Mouse (Mus musculus) heart, embryonic 11.5 days (tissue): ENCODE measurements around the gene Add3. TPM values are rescaled to one million over a fixed set of nuclear protein-coding genes. Genes with fewer than 3 reads are reported as not detected.

Experiments used
- ATAC-seq: fragments of 200-750 bp; cut with Nextera tagmentation; replicated peaks from 2 replicates; pipeline ENCODE4 v1.8.0; 2017; ENCODE audit warnings: moderate library complexity; ENCODE audit not compliant: insufficient number of reproducible peaks, low FRiP score, low TSS enrichment
- H3K27ac ChIP-seq: fragments of 300-500 bp; sonication (generic); 2 replicates; pipeline ENCODE4 v1.5.1; 2014; ENCODE audit warnings: mild to moderate bottlenecking, low read depth, low read length
- H3K27me3 ChIP-seq: fragments of 300-500 bp; sonication (generic); 2 replicates; pipeline ENCODE4 v1.6.1; 2014; ENCODE audit warnings: mild to moderate bottlenecking, low read length, mixed read lengths; ENCODE audit not compliant: control insufficient read depth, insufficient read depth
- H3K36me3 ChIP-seq: fragments of 300-500 bp; sonication (generic); 2 replicates; pipeline ENCODE4 v1.6.1; 2014; ENCODE audit warnings: mild to moderate bottlenecking, low read length, moderate library complexity, mixed read lengths; ENCODE audit not compliant: control insufficient read depth, insufficient read depth
- H3K4me1 ChIP-seq: fragments of 300-500 bp; sonication (generic); 2 replicates; pipeline ENCODE4 v1.6.1; 2014; ENCODE audit warnings: low read length; ENCODE audit not compliant: control insufficient read depth, insufficient read depth
- H3K4me2 ChIP-seq: fragments of 300-500 bp; sonication (generic); 2 replicates; pipeline ENCODE4 v1.6.1; 2014; ENCODE audit warnings: mild to moderate bottlenecking, moderate library complexity
- H3K4me3 ChIP-seq: fragments of 300-500 bp; sonication (generic); 2 replicates; pipeline ENCODE4 v1.5.1; 2014; ENCODE audit warnings: low read depth, low read length
- H3K9ac ChIP-seq: fragments of 300-500 bp; sonication (generic); 2 replicates; pipeline ENCODE4 v1.6.1; 2014; ENCODE audit warnings: mild to moderate bottlenecking, low read depth, low read length, moderate library complexity
- H3K9me3 ChIP-seq: fragments of 300-500 bp; sonication (generic); replicated peaks from 2 replicates; pipeline ENCODE4 v1.6.1; 2016; ENCODE audit warnings: low read length; ENCODE audit not compliant: control insufficient read depth
- WGBS: fragments of 180-500 bp; shearing (Covaris S2); extraction: QIAGEN DNeasy Blood & Tissue Kit; methylation state at CpG from one replicate; pipeline ENCODE4 v1.1.7; 2014; ENCODE audit not compliant: insufficient replicate concordance; 5-methylcytosine and 5-hydroxymethylcytosine counted together
- polyA plus RNA-seq: library from polyadenylated mRNA; unstranded; fragments of >200 nt; fragmentation: Nextera tagmentation; extraction: Ambion mirVana; gene quantifications from 2 replicates; pipeline ENCODE4 v1.2.1, GENCODE M21; 2014

Gene Add3
- polyA plus RNA-seq, 1 experiment from 2014 or later = 133 TPM

DNA sequence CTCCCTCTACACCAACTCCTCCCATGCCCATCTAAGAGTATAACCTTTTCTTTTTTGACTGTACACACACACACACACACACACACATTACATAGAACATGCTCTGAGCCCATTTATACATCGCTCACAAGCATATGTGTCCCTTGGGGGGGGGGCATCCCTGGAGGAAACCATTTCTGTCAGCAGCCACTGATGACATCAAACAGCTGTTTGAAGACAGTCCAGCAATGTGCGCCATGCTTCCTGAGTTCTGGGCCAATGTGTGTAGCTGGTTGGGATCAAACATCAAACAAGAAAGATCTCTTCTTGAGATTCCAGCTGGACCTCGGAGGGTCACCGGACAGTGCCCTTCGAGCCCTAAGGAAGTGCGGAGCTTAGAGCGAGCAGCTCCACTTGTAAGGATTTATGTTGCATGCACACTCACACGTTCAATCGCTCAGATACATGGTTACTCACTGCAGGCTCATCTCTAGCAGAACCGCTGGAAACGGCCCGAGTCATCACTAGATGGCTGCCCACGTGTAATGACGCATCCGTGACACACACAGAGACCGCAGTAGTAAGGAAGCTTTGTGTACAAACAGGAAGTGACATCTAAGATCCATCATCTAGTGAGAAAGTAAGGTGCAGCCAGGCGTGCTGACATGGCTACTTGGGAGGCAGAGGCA, 132.9 kb downstream of the Add3 start:
- 84% methylated on average over 17 of the region's 17 CpGs for WGBS
- Histone ChIP-seq H3K27me3 (no peaks in the 10 kb centered on the region), H3K36me3 (no peaks in the 10 kb centered on the region), H3K27ac (no peak overlapping the region), H3K9ac (no peak overlapping the region), H3K4me1 (peaks cover 14% of the 10 kb centered on the region; the same call in 1 of the 2 replicates), H3K4me3 (no peak overlapping the region), H3K9me3 (no peaks in the 10 kb centered on the region), H3K4me2 (no peak overlapping the region)
- ATAC-seq = no peak

- Histone ChIP-seq H3K27me3 (no peaks in the 10 kb centered on the region), H3K4me1 (peaks cover 20% of the 10 kb centered on the region; the same call in 1 of the 2 replicates), H3K9me3 (no peaks in the 10 kb centered on the region), H3K4me3 (no peak overlapping the region), H3K9ac (no peak overlapping the region), H3K36me3 (no peaks in the 10 kb centered on the region), H3K27ac (no peak overlapping the region), H3K4me2 (no peak overlapping the region)
- no peak for ATAC-seq
- 85% methylated on average over 23 of the region's 23 CpGs for WGBS
Observed at GRCm38 (mm10) chr19:53273781-53274428, 133.7 kb downstream of the Add3 start.

DNA sequence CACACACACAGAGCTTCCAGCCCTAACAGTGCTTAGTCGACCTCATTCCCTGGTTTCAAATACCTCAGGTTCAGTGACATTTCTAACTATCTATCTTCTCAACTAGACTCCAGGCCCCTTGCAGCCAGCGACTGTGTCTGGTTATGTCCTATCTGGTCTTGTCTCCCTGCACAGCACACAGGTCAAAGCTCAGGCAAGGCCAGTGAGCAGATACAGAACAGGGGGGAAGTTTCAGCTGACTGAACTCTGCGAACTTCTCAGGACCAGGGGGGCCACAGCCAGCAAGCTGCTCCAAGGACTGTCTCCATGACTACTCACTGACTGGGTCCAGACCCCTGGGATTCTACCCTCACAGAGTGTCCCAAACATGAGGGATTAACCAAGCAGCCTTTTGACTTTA, 135.0 kb downstream of the Add3 start:
- 14% methylated on average over 3 of the region's 3 CpGs for WGBS
- no peak for ATAC-seq
- no peak overlapping the region for H3K27ac ChIP-seq

GRCm38 (mm10) chr19:53276902-53277707, 136.9 kb downstream of the Add3 start:
- peaks cover 20% of the 10 kb centered on the region; the same call in 1 of the 2 replicates for H3K4me1 ChIP-seq
- H3K4me3 ChIP-seq = no peak overlapping the region
- no peak overlapping the region for H3K27ac ChIP-seq
- no peak for ATAC-seq
- 44% methylated on average over 19 of the region's 19 CpGs for WGBS
- H3K9me3 ChIP-seq = no peaks in the 10 kb centered on the region
- H3K36me3 ChIP-seq = no peaks in the 10 kb centered on the region
- H3K27me3 ChIP-seq = no peaks in the 10 kb centered on the region
- no peak overlapping the region for H3K9ac ChIP-seq
- H3K4me2 ChIP-seq = peak overlapping the region; percentile 52

More for the DNA sequence above, 135.0 kb downstream of the Add3 start:
- Histone ChIP-seq H3K27me3 (no peaks in the 10 kb centered on the region), H3K4me1 (peaks cover 20% of the 10 kb centered on the region; the same call in 1 of the 2 replicates), H3K9me3 (no peaks in the 10 kb centered on the region), H3K4me2 (no peak overlapping the region), H3K36me3 (no peaks in the 10 kb centered on the region), H3K9ac (no peak overlapping the region), H3K4me3 (no peak overlapping the region)

GRCm38 (mm10) chr19:53278491-53279415, 138.5 kb downstream of the Add3 start:
- Histone ChIP-seq H3K9ac (no peak overlapping the region), H3K36me3 (no peaks in the 10 kb centered on the region), H3K4me1 (peaks cover 21% of the 10 kb centered on the region; the same call in 1 of the 2 replicates), H3K9me3 (no peaks in the 10 kb centered on the region), H3K27me3 (no peaks in the 10 kb centered on the region), H3K4me3 (no peak overlapping the region), H3K4me2 (no peak overlapping the region), H3K27ac (no peak overlapping the region)
- 76% methylated on average over 19 of the region's 19 CpGs for WGBS
- no peak for ATAC-seq

DNA sequence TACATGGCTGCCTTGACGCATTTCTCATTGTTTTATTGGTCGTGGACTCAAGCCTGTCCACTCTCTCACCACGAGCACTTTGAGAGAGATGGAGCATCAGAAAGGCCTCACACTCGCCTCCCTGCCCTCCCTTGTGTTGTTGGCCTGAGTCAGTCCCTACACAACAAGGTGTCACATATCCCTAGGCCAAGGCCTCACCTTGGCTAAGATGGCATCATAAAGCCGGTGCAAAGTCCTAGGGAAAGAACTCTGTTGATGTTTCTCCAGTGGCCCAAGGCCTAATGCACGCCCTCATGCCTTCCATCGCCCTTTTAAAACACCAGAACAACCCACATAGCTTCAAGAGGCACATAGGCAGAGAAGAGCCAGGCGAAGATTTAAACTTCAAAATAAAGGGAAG, 140.0 kb downstream of the Add3 start:
- Histone ChIP-seq H3K4me1 (peaks cover 29% of the 10 kb centered on the region; the same call in 1 of the 2 replicates), H3K27ac (no peak overlapping the region), H3K4me2 (no peak overlapping the region), H3K27me3 (no peaks in the 10 kb centered on the region), H3K4me3 (no peak overlapping the region), H3K36me3 (no peaks in the 10 kb centered on the region), H3K9ac (no peak overlapping the region), H3K9me3 (no peaks in the 10 kb centered on the region)
- ATAC-seq = no peak
- WGBS = 87% methylated on average over 8 of the region's 8 CpGs

GRCm38 (mm10) chr19:53282571-53282970, 142.3 kb downstream of the Add3 start:
- no peak for ATAC-seq
- H3K4me3 ChIP-seq = no peak overlapping the region
- no peaks in the 10 kb centered on the region for H3K36me3 ChIP-seq
- 80% methylated on average over 10 of the region's 10 CpGs for WGBS
- H3K9me3 ChIP-seq = no peaks in the 10 kb centered on the region
- H3K4me2 ChIP-seq = no peak overlapping the region
- peaks cover 16% of the 10 kb centered on the region; the same call in 1 of the 2 replicates for H3K4me1 ChIP-seq
- no peak overlapping the region for H3K27ac ChIP-seq
- no peak overlapping the region for H3K9ac ChIP-seq
- no peaks in the 10 kb centered on the region for H3K27me3 ChIP-seq

- peaks cover 11% of the 10 kb centered on the region; the same call in 1 of the 2 replicates for H3K4me1 ChIP-seq
- no peaks in the 10 kb centered on the region for H3K9me3 ChIP-seq
- H3K9ac ChIP-seq = no peak overlapping the region
- H3K27ac ChIP-seq = no peak overlapping the region
- H3K4me2 ChIP-seq = no peak overlapping the region
- no peaks in the 10 kb centered on the region for H3K27me3 ChIP-seq
- H3K4me3 ChIP-seq = no peak overlapping the region
- H3K36me3 ChIP-seq = no peaks in the 10 kb centered on the region
- WGBS = 86% methylated on average over 7 of the region's 7 CpGs
- ATAC-seq = no peak
Observed at GRCm38 (mm10) chr19:53283742-53284141, 143.5 kb downstream of the Add3 start.
